Mouse (Mus musculus): ENCODE measurements around the gene Htr5b.

The Htr5b gene

GRCm38 (mm10) chr1:121486803-121487202 is 41.5 kb downstream of the Htr5b start:
- no peak for DNase-seq

- DNase-seq, result no peak
These were observed 45.2 kb downstream of the Htr5b start for GRCm38 (mm10) chr1:121483091-121483490.

- no peak for DNase-seq
These were observed 48.9 kb downstream of the Htr5b start for GRCm38 (mm10) chr1:121479403-121479802.

GRCm38 (mm10) chr1:121478284-121478980 is 49.8 kb downstream of the Htr5b start:
- no peak for DNase-seq

- no peak for DNase-seq
These were observed 50.5 kb downstream of the Htr5b start for GRCm38 (mm10) chr1:121477716-121478115.

- DNase-seq, result no peak
These were observed 56.8 kb downstream of the Htr5b start for GRCm38 (mm10) chr1:121471503-121471902.

- DNase-seq, result no peak
These were observed 60.0 kb downstream of the Htr5b start for GRCm38 (mm10) chr1:121468271-121468670.

GRCm38 (mm10) chr1:121466276-121466675 is 62.0 kb downstream of the Htr5b start:
- DNase-seq, result no peak

GRCm38 (mm10) chr1:121463806-121464205 is 64.5 kb downstream of the Htr5b start:
- DNase-seq, result no peak

GRCm38 (mm10) chr1:121462643-121463042 is 65.6 kb downstream of the Htr5b start:
- no peak for DNase-seq

- DNase-seq, result peak; percentile 19 to 33
These were observed 66.4 kb downstream of the Htr5b start for GRCm38 (mm10) chr1:121461895-121462294.

- DNase-seq, result no peak
These were observed 68.2 kb downstream of the Htr5b start for GRCm38 (mm10) chr1:121460077-121460476.
